Mouse (Mus musculus) leukemia stem cell, adult 10-12 weeks (primary cell): Measurements from ENCODE around the gene Dkk3. TPM values are rescaled to one million over a fixed set of nuclear protein-coding genes. Genes with fewer than 3 reads are reported as not detected.

Source experiments
- polyA plus RNA-seq: library from polyadenylated mRNA; stranded (reverse); fragments of >175 nt; gene quantifications from 2 replicates; pipeline ENCODE4 v1.2.3, GENCODE M21; 2012; ENCODE audit warnings: low replicate concordance

The Dkk3 gene
- polyA plus RNA-seq = 0.11 TPM in 1 of 2 replicates, not detected in the other

DNA sequence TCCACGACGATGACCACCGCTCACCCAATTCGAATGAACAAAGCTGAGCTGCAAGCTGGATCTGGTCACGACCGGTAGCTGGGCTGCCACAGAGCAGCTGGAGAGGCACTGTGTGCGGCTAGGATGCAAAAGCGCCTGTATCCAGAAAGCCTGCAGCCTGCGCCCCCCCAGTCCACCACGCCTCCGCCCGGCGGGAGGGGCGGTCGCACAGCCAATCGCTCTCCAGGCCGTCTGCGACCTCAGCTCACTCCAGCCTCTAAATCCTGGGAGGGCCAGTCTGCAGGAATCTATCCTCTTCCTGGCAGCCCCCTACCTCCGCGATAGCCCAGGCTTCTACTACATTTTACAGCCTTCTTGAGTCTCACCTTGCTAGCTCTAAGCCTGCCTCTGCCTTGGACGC, at the start of gene Dkk3:
Gene Dkk3 (minus strand): TSS at position 116 of the 400 bp plus-strand sequence.

Other genes with a start within 250 kb of the Dkk3 start
- 1.7 and 3.9 TPM in 2 replicates for gene Usp47, start 135.6 kb downstream of the Dkk3 start, polyA plus RNA-seq
- 0.19 and 0.58 TPM in 2 replicates for gene Mical2, start 66.8 kb upstream of the Dkk3 start, polyA plus RNA-seq